Mouse (Mus musculus): ENCODE measurements around the gene Nacc2. TPM values are rescaled to one million over a fixed set of nuclear protein-coding genes. Genes with fewer than 3 reads are reported as not detected.
A peak's percentile ranks its signal among the peaks of the same experiment; 100 is the strongest.

Nacc2 gene
- polyA plus RNA-seq, 1 experiment from 2014 or later: 3.9 TPM

GRCm38 (mm10) chr2:26140903-26141302, 17.9 kb upstream of the Nacc2 start:
- peak; percentile 33 for DNase-seq
- Histone ChIP-seq H3K4me2 (ENCODE audit: low read depth, low read length) (peak overlapping the region; percentile 91), H3K4me3 (ENCODE audit: low read depth, low read length) (peak overlapping the region; percentile 91), H3K36me3 (replicated peaks; ENCODE audit: insufficient read depth, low read length) (peaks cover 10% of the 10 kb centered on the region), H3K9ac (replicated peaks) (peak overlapping the region; percentile 89), H3K27ac (ENCODE audit: low read depth) (peak overlapping the region; percentile 93), H3K4me1 (ENCODE audit: insufficient read depth) (peaks cover 30% of the 10 kb centered on the region), H3K27me3 (ENCODE audit: insufficient read depth, low read length) (no peaks in the 10 kb centered on the region), H3K9me3 (ENCODE audit: low read length) (no peaks in the 10 kb centered on the region)
- TF ChIP-seq EP300 (IDR thresholded peaks at IDR 0.05; ENCODE audit: low read depth) (no peak), CTCF (IDR thresholded peaks at IDR 0.05; ENCODE audit: low read depth) (no peak)
- ATAC-seq: no peak; the same call in 1 of the 2 replicates
- 17% methylated on average over 6 of the region's 6 CpGs for WGBS (ENCODE audit: insufficient replicate concordance)

DNA sequence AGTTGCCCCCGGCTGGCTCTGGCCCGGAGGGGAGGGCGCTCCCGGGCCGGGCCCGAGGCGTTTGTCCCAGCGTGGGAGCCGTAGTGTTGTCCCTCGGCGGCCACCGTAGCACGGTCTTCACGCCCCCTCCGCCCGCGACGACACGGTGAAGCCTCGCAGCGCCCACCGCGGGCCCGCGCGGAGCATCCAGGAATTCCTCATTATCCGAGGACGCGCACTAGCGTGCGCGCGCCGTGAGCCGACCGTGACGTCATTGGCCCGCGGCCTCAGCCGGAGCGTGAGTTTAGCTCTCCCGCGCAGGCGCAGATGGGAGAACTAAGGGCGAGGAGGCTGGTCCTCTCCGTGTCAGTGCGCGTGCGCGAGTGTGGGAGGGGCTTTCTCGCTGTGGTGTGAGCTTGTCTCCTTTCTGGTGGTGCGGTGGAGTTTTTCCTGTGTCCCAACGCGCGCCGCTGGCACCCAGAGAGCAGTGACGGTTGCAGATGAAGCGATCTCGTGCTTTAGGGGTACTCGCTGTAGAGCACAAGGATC, 17.3 kb upstream of the Nacc2 start:
- DNase-seq: peak; percentile 100
- Histone ChIP-seq H3K4me3 (ENCODE audit: low read depth, low read length) (peak overlapping the region; percentile 91), H3K9ac (replicated peaks) (peak overlapping the region; percentile 89), H3K9me3 (ENCODE audit: low read length) (no peaks in the 10 kb centered on the region), H3K27ac (ENCODE audit: low read depth) (peak overlapping the region; percentile 93), H3K27me3 (ENCODE audit: insufficient read depth, low read length) (no peaks in the 10 kb centered on the region), H3K36me3 (replicated peaks; ENCODE audit: insufficient read depth, low read length) (peaks cover 10% of the 10 kb centered on the region), H3K4me2 (ENCODE audit: low read depth, low read length) (peak overlapping the region; percentile 91), H3K4me1 (ENCODE audit: insufficient read depth) (peaks cover 30% of the 10 kb centered on the region)
- WGBS (ENCODE audit: insufficient replicate concordance): 0% methylated on average over 49 of the region's 60 CpGs
- ATAC-seq: peak; percentile 87
- TF ChIP-seq EP300 (IDR thresholded peaks at IDR 0.05; ENCODE audit: low read depth) (no peak), CTCF (IDR thresholded peaks at IDR 0.05; ENCODE audit: low read depth) (no peak)

DNA sequence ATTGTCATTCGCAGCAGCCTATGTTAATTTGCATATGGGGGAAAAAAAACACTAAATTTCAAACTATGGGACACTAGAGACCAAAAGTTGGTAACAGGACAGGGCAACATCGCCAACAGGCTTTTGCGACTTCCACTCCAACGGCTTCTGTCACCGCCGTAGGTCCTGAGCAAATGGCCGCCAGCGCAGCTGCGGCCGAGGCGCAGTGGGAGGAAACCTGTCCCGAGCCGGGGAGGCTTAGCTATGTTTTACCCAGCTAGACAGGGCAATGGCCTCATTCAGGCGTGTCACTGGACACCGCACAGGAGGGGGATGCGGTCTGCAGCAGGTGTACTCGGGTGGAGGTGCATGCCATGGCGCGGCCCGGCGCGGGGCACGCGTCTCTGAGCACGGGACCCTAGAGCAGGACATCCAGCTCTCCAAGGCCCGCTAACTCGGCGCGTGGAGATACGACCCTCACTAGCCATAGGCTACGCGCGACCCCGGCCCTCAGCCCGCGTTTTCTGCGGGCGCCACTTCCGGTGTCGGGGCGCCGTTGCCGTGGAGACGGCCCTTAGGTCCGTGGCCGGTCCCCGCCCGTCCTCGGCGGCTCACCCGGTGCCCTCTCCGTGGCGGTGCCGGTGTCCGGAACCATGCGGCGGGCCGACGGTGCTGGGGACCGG, 16.7 kb upstream of the Nacc2 start:
- H3K4me1 ChIP-seq (ENCODE audit: insufficient read depth): peaks cover 30% of the 10 kb centered on the region
- WGBS (ENCODE audit: insufficient replicate concordance): under 1% methylated on average over 49 of the region's 60 CpGs
- DNase-seq: no peak
- TF ChIP-seq EP300 (IDR thresholded peaks at IDR 0.05; ENCODE audit: low read depth) (no peak), CTCF (IDR thresholded peaks at IDR 0.05; ENCODE audit: low read depth) (no peak)
- peak overlapping the region; percentile 93 for H3K27ac ChIP-seq (ENCODE audit: low read depth)
- no peaks in the 10 kb centered on the region for H3K9me3 ChIP-seq (ENCODE audit: low read length)
- ATAC-seq: peak; percentile 78
- H3K36me3 ChIP-seq (replicated peaks; ENCODE audit: insufficient read depth, low read length): peaks cover 10% of the 10 kb centered on the region
- H3K27me3 ChIP-seq (ENCODE audit: insufficient read depth, low read length): no peaks in the 10 kb centered on the region
- peak overlapping the region; percentile 91 for H3K4me2 ChIP-seq (ENCODE audit: low read depth, low read length)
- peak overlapping the region; percentile 91 for H3K4me3 ChIP-seq (ENCODE audit: low read depth, low read length)
- peak overlapping the region; percentile 89 for H3K9ac ChIP-seq (replicated peaks)

GRCm38 (mm10) chr2:26139034-26139544, 16.1 kb upstream of the Nacc2 start:
- DNase-seq (no peak), ATAC-seq (no peak)
- Histone ChIP-seq H3K36me3 (replicated peaks; ENCODE audit: insufficient read depth, low read length) (peaks cover 10% of the 10 kb centered on the region), H3K9ac (replicated peaks) (peak overlapping the region; percentile 89), H3K9me3 (ENCODE audit: low read length) (no peaks in the 10 kb centered on the region), H3K27ac (ENCODE audit: low read depth) (peak overlapping the region; percentile 93), H3K4me2 (ENCODE audit: low read depth, low read length) (peak overlapping the region; percentile 91), H3K4me3 (ENCODE audit: low read depth, low read length) (peak overlapping the region; percentile 91), H3K4me1 (ENCODE audit: insufficient read depth) (peaks cover 30% of the 10 kb centered on the region), H3K27me3 (ENCODE audit: insufficient read depth, low read length) (no peaks in the 10 kb centered on the region)
- WGBS (ENCODE audit: insufficient replicate concordance): 34% methylated on average over 7 of the region's 7 CpGs
- TF ChIP-seq EP300 (IDR thresholded peaks at IDR 0.05; ENCODE audit: low read depth) (no peak), CTCF (IDR thresholded peaks at IDR 0.05; ENCODE audit: low read depth) (no peak)

DNA sequence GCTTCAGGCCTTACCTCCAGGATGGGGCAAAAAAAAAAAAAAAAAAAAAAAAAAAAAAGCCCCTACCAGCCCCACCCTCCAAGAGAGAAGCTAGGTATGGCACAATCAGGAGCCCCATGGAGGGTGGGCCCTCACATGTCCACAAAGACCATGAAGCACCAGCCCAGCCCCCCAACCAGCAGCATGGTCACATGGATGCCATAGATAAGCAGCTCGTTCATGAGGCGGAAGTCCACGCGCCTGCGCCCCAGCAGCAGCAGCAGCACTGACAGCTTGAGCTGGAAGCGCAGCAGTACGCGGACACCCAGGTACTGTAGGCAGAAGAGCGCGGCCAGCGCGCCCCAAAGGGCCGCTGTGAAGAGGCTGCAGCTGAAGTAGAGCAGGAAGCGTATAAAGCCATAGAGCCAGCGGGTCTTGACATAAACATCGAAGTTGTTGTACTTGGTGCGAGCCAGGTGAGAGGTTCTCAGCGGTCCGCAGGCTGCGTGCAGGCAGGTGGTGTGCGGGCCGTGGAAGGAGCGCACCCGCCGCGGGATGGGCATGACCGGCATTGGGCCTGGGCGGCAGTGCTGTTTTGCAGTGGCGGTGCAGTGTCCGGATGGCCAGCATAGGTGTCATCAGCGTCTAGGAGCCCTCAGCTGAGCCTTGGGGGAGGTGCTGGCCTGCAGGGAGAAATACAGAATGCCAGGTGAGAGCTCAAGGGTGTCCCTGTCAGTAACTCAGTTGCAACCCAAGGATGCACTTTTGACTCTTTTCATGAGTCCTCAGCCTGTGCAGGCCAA, 15.4 kb upstream of the Nacc2 start:
- no peak for TF ChIP-seq EP300 (IDR thresholded peaks at IDR 0.05; ENCODE audit: low read depth)
- no peak for TF ChIP-seq CTCF (IDR thresholded peaks at IDR 0.05; ENCODE audit: low read depth)
- Histone ChIP-seq H3K9ac (replicated peaks) (peak overlapping the region; percentile 89), H3K36me3 (replicated peaks; ENCODE audit: insufficient read depth, low read length) (peaks cover 10% of the 10 kb centered on the region), H3K4me3 (ENCODE audit: low read depth, low read length) (peak overlapping the region; percentile 91), H3K4me2 (ENCODE audit: low read depth, low read length) (peak overlapping the region; percentile 91), H3K27ac (ENCODE audit: low read depth) (peak overlapping the region; percentile 93), H3K27me3 (ENCODE audit: insufficient read depth, low read length) (no peaks in the 10 kb centered on the region), H3K4me1 (ENCODE audit: insufficient read depth) (peaks cover 32% of the 10 kb centered on the region), H3K9me3 (ENCODE audit: low read length) (no peaks in the 10 kb centered on the region)
- ATAC-seq (no peak), DNase-seq (peak; percentile 62)
- WGBS (ENCODE audit: insufficient replicate concordance): 58% methylated on average over 31 of the region's 31 CpGs

- H3K4me1 ChIP-seq (ENCODE audit: insufficient read depth): peaks cover 44% of the 10 kb centered on the region
- no peaks in the 10 kb centered on the region for H3K9me3 ChIP-seq (ENCODE audit: low read length)
- TF ChIP-seq CTCF (IDR thresholded peaks at IDR 0.05; ENCODE audit: low read depth) (no peak), EP300 (IDR thresholded peaks at IDR 0.05; ENCODE audit: low read depth) (no peak)
- H3K27me3 ChIP-seq (ENCODE audit: insufficient read depth, low read length): no peaks in the 10 kb centered on the region
- ATAC-seq (no peak), DNase-seq (no peak)
- no peak overlapping the region for H3K9ac ChIP-seq (replicated peaks)
- H3K4me2 ChIP-seq (ENCODE audit: low read depth, low read length): no peak overlapping the region
- WGBS (ENCODE audit: insufficient replicate concordance): 83% methylated on average over 2 of the region's 2 CpGs
- no peak overlapping the region for H3K27ac ChIP-seq (ENCODE audit: low read depth)
- H3K4me3 ChIP-seq (ENCODE audit: low read depth, low read length): no peak overlapping the region
- peaks cover 10% of the 10 kb centered on the region for H3K36me3 ChIP-seq (replicated peaks; ENCODE audit: insufficient read depth, low read length)
Measured at GRCm38 (mm10) chr2:26134591-26134990, 11.6 kb upstream of the Nacc2 start.
